Mouse (Mus musculus) monocyte, adult 5-6 weeks (primary cell): Measurements from ENCODE around the gene Emp2. TPM values are rescaled to one million over a fixed set of nuclear protein-coding genes. Genes with fewer than 3 reads are reported as not detected.

Experiments used
- ATAC-seq: fragments of 153-309, 156-312 bp; replicated peaks from 2 replicates; pipeline ENCODE4 v1.8.0; 2017; ENCODE audit warnings: mild to moderate bottlenecking; ENCODE audit not compliant: low TSS enrichment, insufficient number of reproducible peaks, severe bottlenecking, poor library complexity, low FRiP score
- total RNA-seq: library from RNA; stranded (forward); fragments of 200-1000, 200-491, 200-594 nt; gene quantifications from 3 replicates; pipeline ENCODE4 v1.2.3, GENCODE M21; 2017

Gene Emp2
- total RNA-seq, 1 experiment from 2014 or later: not detected

DNA sequence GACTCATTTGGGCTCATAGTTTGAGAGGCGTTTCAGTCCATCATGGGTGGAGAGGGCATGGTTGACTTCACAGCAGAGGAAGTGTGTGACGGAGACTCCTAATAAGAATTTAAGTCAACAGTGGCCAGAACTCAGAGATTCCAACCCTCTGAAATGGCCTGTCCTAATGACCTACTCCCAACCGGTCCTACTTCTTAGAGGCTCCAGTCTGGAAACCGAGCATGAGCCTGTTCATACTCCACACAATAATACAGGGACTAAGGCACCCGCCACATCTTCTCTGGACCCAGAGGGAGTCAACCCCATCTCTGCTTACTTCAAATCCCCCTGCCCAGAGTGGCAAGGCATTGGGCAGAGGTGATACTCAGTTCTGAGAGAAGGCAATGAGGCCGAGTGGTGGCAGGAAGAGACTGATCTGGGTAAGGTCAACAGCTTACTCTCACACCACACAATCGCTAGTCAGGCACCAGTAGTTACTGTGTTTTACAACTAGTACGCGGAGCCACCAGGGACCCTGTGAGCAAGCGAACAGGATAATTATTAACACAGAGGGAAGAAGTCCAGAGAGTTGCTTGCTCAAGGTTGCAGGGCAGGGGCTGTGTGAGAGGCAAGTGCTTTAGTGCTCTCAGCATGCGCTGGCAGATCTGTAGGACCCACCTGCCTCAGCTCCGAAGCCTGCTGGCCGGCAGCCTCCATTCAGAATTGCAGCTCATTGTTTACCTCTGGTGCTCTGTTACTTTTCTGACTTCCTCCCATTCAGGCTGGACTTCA lies 14.0 kb upstream of the Emp2 start:
- ATAC-seq: no peak

- ATAC-seq: no peak
These were observed 6.3 kb upstream of the Emp2 start for GRCm38 (mm10) chr16:10319914-10320569.

GRCm38 (mm10) chr16:10317197-10317544 lies 3.4 kb upstream of the Emp2 start:
- no peak for ATAC-seq

GRCm38 (mm10) chr16:10316493-10317196 lies 2.9 kb upstream of the Emp2 start:
- ATAC-seq: no peak

DNA sequence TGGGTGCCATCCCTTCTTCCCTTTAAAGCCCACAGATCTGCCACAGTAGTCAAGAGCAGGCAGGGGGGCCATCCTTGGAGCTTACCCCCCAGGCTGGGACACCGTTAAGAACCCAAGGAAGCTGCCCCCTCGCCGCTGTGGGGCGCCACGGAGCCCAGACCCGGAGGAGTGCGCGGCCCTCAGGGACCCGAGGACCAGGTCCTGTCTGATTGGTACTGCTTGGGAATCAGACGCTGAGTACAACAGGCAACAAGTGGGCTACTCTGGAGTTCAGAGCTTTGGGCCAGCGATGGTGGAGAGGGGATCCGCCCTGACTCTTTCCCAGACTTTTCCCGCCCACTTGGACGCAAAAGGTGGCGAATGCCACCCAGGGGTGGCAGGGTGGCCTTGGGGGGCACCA lies 542 bp downstream of the Emp2 start:
- no peak for ATAC-seq

DNA sequence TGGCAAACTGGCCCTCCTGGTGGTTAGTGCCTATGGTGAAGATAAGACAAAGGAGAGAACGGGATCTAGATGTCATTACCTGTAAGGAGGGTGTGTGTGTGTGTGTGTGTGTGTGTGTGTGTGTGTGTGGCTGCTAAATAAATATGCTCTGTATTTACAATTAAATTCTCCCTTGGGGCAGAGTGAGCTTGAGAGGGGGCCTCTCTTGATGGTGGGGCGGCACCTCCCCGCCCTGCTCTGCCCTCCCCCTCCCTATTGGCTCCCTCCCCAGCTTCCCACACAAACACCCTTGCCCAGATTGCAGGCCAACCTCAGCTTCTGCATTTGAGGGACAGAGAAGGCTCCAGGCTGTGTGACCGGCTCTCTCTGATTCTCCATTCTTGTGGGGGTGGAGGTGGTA lies 1.8 kb downstream of the Emp2 start:
- no peak for ATAC-seq

- no peak for ATAC-seq
These were observed 2.7 kb downstream of the Emp2 start for GRCm38 (mm10) chr16:10311086-10311485.

GRCm38 (mm10) chr16:10310507-10310906 lies 3.3 kb downstream of the Emp2 start:
- ATAC-seq: no peak

DNA sequence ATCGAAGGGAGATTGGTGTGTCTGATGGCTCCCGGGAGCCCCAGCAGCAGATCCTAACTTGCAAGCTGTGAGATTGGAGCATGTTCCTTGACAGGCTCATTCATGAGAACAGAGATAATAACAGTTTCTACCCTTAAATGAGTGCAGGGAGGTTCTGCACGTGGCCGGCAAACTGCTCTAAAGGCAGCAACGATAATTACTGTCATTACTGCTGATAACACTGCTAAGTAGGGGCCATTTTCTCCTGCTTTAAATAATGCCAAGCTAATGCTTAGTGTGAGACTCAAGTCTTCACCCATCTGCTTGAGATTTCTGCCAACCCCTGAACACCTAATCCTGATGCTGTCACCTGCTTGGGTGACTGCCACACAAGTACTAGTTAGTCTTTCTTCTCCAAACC lies 6.4 kb downstream of the Emp2 start:
- ATAC-seq: no peak

- ATAC-seq: no peak
These were observed 7.7 kb downstream of the Emp2 start for GRCm38 (mm10) chr16:10306101-10306500.

DNA sequence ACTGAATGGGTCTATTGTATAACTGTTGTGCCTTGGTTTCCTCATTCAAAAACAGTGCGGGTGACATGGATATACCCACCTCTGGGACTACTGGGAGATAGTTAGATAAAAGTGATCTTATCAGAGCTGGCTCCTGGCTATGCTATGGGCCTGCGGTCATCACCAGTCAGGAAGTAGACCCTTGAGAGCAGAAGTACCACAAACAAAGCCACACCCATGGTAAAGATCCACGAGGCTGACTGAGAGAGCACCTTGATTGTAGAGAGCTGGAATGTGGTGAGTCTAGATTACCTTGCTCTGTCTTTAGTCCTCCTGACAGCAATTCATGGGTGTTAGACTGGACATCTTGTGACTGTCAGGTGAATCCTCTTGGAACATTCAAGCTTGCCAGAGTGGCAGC lies 12.4 kb downstream of the Emp2 start:
- ATAC-seq: no peak

DNA sequence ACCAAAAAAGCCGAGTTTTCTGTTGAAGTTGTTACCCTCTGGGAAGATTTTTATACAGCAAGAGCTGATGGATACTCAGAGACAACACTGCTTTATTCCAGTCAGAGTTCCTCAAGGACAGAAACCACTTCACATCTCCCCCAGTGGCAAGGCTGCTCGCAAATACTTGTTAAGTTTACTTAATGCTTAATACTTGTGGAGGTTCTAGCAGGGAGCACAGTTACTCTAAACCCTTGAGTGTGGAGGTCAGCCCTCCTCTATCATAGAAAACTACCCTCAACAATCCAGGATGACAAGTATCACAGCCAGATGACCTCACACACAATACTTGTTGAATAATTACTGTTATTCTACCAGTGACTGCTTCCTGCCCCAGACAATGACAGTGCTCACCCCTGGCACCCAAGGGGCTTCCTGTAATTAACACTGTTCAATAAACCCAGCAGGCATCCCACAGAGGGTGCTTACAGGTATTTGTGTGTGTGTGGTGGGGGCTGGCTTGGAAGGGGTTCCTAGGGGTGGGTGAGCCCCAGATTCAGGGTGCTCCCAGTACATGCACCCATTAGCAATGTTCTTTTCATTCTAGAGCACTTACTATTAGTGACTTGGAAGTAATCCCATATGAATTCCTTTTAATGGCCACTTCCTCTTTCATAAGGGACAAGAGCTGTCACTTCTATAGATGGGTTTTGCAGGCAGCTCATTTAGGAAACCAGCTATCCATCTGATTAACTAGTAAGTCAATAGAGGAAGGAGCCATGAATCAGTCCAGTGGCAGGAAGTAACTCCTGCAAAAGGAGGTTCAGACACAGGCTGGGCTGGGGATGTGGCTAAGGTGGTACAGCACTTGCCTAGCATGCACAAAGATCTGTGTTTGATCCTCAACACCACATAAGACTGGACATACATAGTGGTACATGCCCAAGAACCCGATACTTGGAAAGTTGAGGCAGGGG lies 13.3 kb downstream of the Emp2 start:
- no peak for ATAC-seq

GRCm38 (mm10) chr16:10299637-10300036 lies 14.1 kb downstream of the Emp2 start:
- no peak for ATAC-seq

DNA sequence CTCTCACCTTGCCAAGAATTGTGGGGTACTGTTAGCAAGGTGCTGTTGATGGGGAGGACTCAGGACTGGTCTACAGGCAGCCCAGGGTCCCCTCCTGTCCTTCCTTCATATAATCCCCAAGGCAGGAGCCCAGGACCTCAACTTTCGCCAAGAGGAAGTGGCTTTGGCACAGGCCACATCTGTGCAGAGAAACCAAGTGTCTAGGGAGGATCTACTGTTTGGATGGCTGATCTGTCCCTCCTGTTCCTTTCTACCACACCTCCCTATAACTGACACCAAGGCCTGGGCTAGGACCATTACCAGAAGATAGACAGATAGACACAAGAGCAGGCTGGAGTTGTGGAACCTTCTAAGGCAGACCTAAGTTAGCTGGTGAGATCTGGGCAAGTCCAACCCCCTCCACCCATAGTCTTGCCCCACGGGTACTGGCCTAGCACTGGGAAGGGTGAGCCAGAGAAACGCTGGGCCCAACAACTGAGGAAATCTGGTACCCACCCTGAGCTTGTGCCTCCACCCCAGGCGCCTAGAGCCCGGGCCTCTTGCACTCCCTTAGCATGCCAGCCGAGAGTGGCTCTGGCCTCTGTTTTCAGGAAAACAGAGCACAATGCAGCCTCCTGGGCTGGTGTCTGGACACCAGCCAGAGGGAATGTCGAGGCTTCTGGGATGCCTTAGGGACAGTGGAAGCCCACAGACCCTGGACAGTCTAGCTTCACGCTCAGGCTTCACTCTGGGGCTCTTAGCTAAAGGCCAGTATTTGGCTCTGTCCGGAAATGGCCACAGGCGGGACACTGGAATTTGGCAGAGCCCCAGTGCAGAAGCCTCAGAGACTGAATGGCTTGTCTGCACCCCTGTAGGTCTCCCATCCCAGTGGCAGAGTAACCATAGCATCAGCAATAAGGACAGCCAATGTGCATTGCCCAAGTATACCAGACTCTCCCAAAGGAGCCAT lies 15.8 kb downstream of the Emp2 start:
- no peak for ATAC-seq

GRCm38 (mm10) chr16:10288115-10288514 lies 25.7 kb downstream of the Emp2 start:
- no peak for ATAC-seq

DNA sequence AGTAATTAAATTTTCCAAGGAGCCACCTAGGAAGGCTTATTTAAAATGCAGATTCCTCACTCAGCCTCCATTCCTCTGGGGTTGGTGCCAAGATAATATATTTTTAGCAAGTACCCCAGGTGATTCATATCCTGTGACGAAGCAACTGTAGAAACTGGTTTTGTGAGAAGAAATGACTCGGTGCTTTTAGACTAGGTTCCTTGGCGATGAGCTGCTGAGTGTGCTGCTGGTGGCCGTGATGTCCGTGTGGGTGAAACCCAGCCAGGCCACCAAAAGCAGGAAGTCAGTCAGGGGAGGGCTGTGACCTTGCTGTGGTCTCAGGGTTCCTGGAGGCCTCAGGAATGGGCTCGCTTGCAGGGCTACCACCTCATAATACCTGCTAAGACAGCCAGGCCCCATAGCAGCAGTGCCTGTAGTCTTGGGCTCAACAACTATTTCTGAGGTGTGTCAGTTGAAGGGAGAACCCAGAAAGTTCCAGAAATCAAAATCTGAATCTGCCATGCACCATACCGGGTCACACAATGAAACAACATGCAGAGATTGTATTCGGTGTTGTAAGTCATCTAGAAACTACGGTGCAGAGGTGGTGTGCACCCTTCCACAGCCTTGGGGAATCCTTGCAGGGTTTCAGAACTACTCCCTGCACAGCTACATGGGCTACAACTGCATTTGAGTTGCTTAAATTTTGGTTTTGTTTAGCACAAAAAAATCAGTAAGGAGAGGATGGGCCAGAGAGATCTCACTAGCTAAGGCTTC lies 27.1 kb downstream of the Emp2 start:
- ATAC-seq: no peak

DNA sequence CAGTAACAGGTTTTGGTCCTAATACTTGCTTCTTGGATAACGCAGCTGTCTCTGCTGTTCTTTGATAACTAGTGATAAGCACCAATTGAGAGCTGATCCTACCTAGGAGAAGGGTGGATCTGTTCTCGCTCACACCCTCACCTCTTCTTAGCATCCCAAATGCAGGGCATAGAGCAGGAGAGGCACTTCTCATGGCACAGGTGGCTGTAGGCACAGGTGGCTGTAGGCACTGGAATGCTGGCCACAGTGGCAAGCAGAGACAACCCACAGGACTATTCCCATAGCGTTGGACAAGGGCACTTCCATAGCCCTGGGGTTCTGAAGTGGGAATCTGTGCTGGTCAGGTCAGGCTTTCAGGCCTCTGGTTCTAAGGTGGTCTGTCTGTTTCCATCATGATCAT lies 31.9 kb downstream of the Emp2 start:
- ATAC-seq: no peak
